Mouse (Mus musculus) urinary bladder, postnatal 14 days (tissue): Measurements from ENCODE around the gene Mxd3.

Experiments used
- DNase-seq: peaks from one replicate; pipeline ENCODE4 v3.0.0; 2021; ENCODE audit warnings: low spot score

The Mxd3 gene

DNA sequence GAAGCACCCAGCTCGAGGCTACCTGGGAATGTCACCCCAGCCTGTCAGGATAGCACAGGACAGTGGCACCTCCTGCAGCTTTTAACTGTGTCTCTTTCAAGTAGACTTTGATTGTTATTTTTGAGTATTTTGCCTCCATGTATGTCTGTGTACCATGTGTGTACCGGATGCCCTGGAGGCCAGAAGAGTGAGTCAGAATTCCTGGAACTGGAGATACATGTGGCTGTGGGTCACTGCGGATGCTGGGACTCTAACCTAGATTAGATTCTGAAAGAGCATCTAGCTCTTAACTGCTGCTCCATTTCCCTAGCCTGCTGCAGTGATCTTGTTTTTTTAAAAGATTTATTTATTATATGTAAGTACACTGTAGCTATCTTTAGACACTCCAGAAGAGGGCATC lies 2.7 kb upstream of the Mxd3 start:
- DNase-seq, result no peak

GRCm38 (mm10) chr13:55330567-55331400 lies 1.2 kb upstream of the Mxd3 start:
- no peak for DNase-seq

- DNase-seq, result no peak
Observed at GRCm38 (mm10) chr13:55329109-55329682, 427 bp downstream of the Mxd3 start.

GRCm38 (mm10) chr13:55328641-55329040 lies 982 bp downstream of the Mxd3 start:
- DNase-seq, result no peak

DNA sequence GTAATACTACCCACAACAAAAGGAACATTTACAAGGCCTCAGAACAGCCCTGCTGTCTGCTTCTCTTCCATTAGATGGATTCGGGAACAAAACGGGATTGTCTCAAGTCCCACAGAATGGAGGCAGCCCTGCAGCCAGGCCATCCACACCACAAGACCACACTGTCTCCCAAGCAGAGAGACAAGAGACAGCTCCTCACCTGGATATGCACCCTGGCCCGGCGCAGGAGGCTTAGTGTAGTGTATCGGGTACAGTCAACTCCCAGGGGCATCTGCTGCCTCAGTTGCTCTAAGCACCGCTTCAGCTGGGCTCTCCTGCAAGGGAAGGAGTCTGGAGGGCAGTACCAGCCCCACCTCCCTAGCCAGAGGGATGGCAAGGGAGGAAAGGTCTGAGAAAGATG lies 1.5 kb downstream of the Mxd3 start:
- no peak for DNase-seq

DNA sequence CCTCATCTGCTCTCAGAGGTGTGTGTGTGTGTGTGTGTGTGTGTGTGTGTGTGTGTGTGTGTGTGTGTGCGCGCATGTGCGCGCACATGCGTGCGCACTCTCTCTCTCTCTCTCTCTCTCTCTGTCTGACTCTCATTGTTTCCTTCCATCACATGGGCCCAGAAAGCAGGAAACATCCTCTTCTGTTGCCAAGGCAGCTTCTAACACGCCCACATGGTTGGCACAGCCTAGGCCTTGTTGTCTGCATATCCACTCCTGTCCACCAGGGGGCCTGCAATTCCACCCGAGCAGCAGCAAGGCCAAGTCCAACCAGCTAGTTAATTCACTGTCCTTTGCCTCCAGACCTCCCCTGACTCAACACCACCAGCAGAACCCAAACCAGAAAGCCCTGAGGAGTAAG lies 2.0 kb downstream of the Mxd3 start:
- peak; percentile 85 for DNase-seq

GRCm38 (mm10) chr13:55327169-55327568 lies 2.5 kb downstream of the Mxd3 start:
- no peak for DNase-seq

GRCm38 (mm10) chr13:55325596-55325995 lies 4.0 kb downstream of the Mxd3 start:
- no peak for DNase-seq

DNA sequence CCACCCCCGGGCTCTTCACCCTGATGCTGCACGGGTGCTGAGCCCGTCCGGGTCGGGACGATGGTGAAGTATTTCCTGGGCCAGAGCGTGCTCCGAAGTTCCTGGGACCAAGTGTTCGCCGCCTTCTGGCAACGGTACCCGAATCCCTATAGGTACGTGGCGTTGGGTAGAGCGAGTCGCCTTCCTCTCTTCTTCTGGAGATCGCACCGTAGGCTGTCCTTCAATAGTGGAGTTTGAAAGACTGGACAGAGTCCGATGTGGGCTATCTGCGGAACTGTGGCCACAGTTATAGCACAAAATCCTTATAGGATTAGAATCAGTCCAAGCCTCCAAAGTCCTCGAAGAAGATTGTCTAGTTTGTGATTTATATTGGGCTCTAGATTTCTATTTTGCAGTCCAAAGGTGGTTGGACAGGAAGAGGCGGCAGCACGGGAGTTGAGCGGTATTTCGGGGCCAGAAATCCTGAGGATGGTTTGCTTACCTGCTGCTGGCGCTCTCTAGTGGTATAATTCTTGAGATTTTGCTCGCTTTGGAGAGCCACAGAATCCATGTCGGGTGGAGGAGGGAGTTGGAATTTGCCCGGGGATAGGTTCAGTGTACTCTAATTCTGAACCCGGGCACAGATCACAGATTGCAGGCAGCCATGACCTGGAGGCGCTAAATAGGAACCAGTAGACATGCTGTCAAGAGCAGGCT lies 7.3 kb downstream of the Mxd3 start:
- peak; percentile 43 for DNase-seq

- DNase-seq, result peak; percentile 90
Observed at GRCm38 (mm10) chr13:55321434-55322129, 8.0 kb downstream of the Mxd3 start, which contains the start of gene Rab24. TSS of gene Rab24 (minus strand) at chr13:55321946.

- no peak for DNase-seq
Observed at GRCm38 (mm10) chr13:55319931-55320533, 9.6 kb downstream of the Mxd3 start, which contains the start of gene Prelid1. TSS of gene Prelid1 (plus strand) at chr13:55320500.

DNA sequence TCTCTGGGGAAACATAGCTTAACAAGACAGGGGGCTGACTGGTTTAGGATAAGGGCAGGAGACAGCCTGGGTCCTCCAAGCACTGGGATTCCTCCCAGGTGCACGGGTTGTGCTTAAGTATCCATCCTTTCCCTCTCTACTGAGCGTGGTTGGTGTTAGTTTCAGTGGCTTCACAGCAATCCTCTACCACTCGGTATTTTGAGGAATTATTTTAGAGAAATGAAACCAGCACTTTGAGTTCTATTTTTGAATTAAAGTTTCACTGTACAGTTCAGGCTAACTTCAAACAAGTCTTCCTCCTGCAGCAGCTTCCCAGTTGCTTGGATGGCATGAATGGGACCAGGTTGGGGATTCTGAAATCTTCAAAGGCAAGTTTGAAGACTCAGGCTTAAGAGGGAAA lies 11.3 kb downstream of the Mxd3 start:
- no peak for DNase-seq

DNA sequence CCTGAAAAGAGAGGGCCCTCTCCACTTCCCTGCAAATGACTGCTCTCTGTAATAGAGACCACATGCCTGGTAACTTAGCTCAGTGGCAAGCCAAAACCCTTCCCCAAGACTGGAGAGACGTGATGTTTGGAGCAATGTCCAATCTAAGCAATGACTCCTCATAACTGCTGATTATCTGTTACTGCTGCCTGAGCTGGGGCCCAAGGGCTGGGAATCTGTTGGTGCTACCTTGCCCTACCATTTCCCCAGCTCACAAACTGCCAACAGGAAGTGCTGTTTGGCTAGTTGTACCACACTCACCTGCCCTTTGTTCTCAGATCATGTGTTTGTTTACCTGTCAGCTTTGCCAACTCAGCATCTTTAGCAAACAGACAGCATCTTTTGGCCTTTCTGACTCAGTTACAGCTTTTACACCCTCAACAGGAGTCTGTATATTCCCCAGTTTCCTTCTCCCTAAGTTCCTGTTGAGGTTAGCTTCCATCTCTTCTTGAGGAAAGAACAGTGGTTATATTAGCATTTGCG lies 14.7 kb downstream of the Mxd3 start:
- DNase-seq, result no peak

DNA sequence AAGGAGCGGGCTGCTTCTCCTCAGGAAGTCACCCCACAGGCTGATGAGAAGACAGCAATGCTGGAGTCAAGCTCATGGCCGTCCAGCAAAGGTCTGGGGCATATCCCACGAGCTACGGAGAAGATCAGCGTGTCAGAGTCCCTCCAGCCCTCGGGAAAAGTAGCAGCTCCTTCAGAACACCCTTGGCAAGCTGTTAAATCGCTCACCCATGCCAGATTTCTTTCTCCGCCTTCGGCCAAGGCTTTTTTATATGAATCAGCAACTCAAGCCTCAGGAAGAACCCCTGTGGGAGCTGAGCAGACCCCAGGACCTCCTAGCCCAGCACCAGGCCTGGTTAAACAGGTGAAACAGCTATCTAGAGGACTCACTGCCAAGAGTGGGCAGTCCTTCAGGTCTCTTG lies 16.6 kb downstream of the Mxd3 start:
- no peak for DNase-seq

GRCm38 (mm10) chr13:55312028-55312630 lies 17.5 kb downstream of the Mxd3 start:
- no peak for DNase-seq

DNA sequence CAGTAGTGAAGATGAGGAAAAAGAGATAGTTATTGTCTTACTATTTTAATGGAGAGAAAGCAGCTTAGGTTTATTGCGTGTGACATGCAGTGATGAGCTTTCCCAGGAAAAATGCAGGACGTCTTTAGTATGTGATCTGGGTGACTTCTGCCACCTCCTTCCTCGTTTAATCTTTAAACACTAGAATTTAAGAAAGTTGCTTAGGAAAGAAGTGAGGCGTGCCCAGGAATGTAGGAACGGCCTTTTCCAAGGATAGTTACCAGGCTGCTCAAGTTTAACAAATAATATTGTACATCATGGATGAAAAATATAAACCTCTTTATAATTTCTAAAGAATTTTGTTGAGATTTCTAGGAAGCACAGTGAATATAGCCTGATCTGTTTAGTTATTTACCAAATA lies 28.7 kb downstream of the Mxd3 start:
- no peak for DNase-seq

DNA sequence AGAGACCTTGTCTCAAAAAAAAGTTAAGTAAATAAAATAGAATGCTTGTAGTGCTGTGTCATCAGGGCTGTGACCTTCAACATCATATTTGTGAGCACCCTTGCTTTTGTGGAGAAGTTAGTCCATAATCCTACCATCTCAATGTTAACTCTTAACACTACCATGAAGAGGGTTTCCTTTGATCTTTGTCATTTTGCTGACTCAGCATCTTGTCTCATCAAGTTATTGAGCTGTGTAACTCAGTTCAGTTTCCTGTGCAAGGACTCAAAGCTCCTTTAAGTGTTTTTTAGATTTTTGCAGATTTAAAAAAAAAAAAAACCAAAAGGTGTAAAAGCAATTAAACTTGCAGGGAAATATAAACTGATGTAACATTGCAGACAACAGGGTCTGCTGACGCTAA lies 32.9 kb downstream of the Mxd3 start:
- no peak for DNase-seq

- DNase-seq, result no peak
Observed at GRCm38 (mm10) chr13:55288854-55289253, 40.8 kb downstream of the Mxd3 start.

GRCm38 (mm10) chr13:55277646-55278045 lies 52.0 kb downstream of the Mxd3 start:
- DNase-seq, result no peak

DNA sequence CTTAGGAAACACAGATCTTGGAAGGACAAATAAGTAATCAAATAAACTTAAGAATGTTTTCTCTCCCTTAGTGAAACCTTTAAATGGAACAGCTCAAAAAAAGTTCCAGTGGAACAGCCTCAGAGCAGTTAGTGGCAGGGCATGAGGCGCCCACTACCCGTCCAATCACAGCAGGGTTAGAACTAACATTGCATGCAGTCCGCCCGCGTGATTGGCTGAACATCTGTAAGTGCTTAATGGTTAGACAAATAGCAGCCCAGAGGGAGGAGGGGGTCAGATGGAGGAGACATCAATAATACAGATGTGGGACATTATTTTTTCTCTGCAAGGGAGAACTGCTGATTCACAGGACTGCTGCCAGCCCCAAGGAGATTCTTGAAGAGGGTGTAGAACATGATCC lies 52.4 kb downstream of the Mxd3 start:
- DNase-seq, result no peak
